Mouse (Mus musculus) hindbrain, embryonic 11.5 days (tissue): ENCODE results near the gene Klc1. TPM values are rescaled to one million over a fixed set of nuclear protein-coding genes. Genes with fewer than 3 reads are reported as not detected.
A peak's percentile ranks its signal among the peaks of the same experiment; 100 is the strongest.
"Not testable (repeated sequence)": the region's sequence is repeated elsewhere in the genome, so short reads cannot be mapped to it uniquely, and the experiment has no call there.

ENCODE experiments used
- ATAC-seq: fragments of 200-750 bp; cut with Nextera tagmentation; 2 replicates; pipeline ENCODE4 v1.8.0; 2017; ENCODE audit warnings: mild to moderate bottlenecking, moderate TSS enrichment, moderate library complexity; ENCODE audit not compliant: low FRiP score
- DNase-seq: peaks from one replicate; pipeline ENCODE4 v3.0.0-alpha.2; 2015; ENCODE audit warnings: low spot score
- H3K27ac ChIP-seq: fragments of 300-500 bp; sonication (generic); 2 replicates; pipeline ENCODE4 v1.5.1; 2014; ENCODE audit warnings: mild to moderate bottlenecking, low read depth, low read length
- H3K27me3 ChIP-seq: fragments of 300-500 bp; sonication (generic); 2 replicates; pipeline ENCODE4 v1.6.1; 2014; ENCODE audit warnings: mild to moderate bottlenecking, low read length, moderate library complexity, mixed read lengths; ENCODE audit not compliant: control insufficient read depth, insufficient read depth
- H3K36me3 ChIP-seq: fragments of 300-500 bp; sonication (generic); 2 replicates; pipeline ENCODE4 v1.6.1; 2014; ENCODE audit warnings: mild to moderate bottlenecking, low read length, moderate library complexity, mixed read lengths; ENCODE audit not compliant: control insufficient read depth, insufficient read depth
- H3K4me1 ChIP-seq: fragments of 300-500 bp; sonication (generic); replicated peaks from 2 replicates; pipeline ENCODE4 v1.6.1; 2014; ENCODE audit warnings: low read length, mixed read lengths; ENCODE audit not compliant: control insufficient read depth, insufficient read depth
- H3K4me2 ChIP-seq: fragments of 300-500 bp; sonication (generic); replicated peaks from 2 replicates; pipeline ENCODE4 v1.6.1; 2014; ENCODE audit warnings: mild to moderate bottlenecking, low read depth, low read length
- H3K4me3 ChIP-seq: fragments of 300-500 bp; sonication (generic); 2 replicates; pipeline ENCODE4 v1.5.1; 2014; ENCODE audit warnings: low read depth, low read length
- H3K9ac ChIP-seq: fragments of 300-500 bp; sonication (generic); 2 replicates; pipeline ENCODE4 v1.6.1; 2014; ENCODE audit warnings: low read depth, low read length
- H3K9me3 ChIP-seq: fragments of 300-500 bp; sonication (generic); 2 replicates; pipeline ENCODE4 v1.6.1; 2016; ENCODE audit warnings: low read length; ENCODE audit not compliant: control insufficient read depth
- WGBS: fragments of 180-500 bp; shearing (Covaris S2); extraction: QIAGEN DNeasy Blood & Tissue Kit; methylation state at CpG from one replicate; pipeline ENCODE4 v1.1.7; 2014; 5-methylcytosine and 5-hydroxymethylcytosine counted together
- polyA plus RNA-seq: library from polyadenylated mRNA; unstranded; fragments of >200 nt; fragmentation: Nextera tagmentation; extraction: Ambion mirVana; gene quantifications from 2 replicates; pipeline ENCODE4 v1.2.1, GENCODE M21; 2014

Klc1 gene
- 345 and 366 TPM in 2 replicates for polyA plus RNA-seq

DNA sequence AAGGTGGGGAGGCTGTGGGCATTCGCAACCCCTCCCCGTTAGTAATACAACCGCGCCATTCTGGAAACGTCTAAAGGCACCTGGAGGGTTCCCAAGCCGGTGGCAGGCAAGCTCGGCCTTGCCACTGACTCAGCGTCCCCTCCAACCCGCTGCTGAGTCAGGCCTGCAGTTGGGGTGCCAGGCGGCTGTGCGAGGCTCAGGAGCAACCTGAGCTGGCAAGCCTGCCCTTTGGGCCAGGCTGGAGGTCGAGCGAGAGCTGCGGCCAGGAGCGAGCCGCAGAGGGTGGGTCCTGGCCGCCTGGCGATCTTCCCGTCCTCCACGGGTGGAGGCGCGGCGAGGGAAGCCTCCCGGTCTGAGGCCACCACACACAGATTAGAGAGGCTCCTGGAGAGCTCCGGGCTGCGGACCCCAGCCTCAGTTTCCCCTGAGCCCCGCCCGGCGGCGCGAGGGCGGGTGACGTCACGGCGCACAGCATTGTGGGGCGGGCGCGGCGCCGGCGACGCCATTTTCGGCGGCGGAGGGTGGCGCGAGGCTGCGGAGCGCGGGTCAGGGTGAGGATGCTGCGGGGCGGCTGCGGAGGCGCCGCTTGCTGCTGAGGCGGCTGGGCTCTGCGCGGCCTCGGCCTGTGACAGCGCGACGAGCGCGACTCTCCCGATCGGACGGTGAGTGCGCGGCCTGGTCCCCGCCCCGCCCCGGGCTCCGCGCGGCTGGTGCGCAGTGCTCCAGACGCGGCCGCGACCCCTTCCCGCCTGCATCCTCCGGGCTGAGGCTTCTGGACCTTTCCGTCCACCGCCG, at the start of gene Klc1:
Klc1 (plus strand) TSS at position 469 of the 795 bp plus-strand sequence.
- no peaks in the 10 kb centered on the region for H3K36me3 ChIP-seq
- no peaks in the 10 kb centered on the region for H3K27me3 ChIP-seq
- H3K9ac ChIP-seq, result peak within 1 kb of the TSS; percentile 98
- peak within 1 kb of the TSS; percentile 91 for H3K27ac ChIP-seq
- DNase-seq (peak; percentile 90), ATAC-seq (peak; percentile 84)
- peak within 1 kb of the TSS; percentile 90 for H3K4me2 ChIP-seq
- H3K4me1 ChIP-seq, result peaks cover 11% of the 10 kb centered on the region
- under 1% methylated on average over 51 of the region's 85 CpGs for WGBS
- H3K4me3 ChIP-seq, result peak within 1 kb of the TSS; percentile 84
- no peaks in the 10 kb centered on the region for H3K9me3 ChIP-seq

DNA sequence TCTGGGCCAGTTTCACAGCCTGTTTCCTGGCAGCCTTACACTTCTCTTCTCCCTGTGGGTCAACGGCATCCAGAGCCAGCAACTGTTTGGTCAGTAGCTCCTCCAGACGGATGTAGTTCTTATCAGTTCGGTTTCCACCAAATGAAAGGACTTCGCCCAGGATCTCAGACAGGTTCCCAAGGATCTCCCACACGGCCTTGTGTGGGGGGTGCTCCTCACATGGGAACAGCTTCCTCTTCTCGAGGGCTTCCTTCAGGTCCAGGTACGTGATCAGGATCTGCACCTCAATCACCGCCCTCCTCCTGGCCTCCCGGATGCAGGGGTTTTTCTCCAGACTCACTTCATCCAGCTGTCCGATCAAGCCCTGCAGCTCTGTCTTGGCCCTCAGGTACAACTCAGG, 48.6 kb upstream of the Klc1 start:
- H3K4me2 ChIP-seq, result no peak overlapping the region

DNA sequence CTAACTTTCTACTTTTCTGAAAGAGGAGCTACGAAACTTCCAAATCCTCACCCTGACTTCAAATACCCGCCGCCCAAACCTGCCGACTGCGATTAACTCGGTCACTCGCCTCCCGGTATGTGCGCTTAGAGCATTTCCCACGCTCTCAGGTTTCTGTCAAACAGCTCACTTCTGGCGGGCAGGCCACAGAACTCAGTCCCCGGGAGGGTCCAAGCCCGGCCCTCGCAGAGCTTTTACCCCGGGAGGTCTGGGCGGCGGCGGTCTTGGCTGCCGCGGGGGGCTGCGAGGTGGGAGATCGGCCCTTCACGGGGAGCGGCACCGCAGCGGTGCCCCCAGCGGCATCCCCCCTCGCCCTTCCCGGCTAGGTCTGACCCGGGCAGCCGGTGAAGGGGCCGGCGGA, 46.2 kb upstream of the Klc1 start:
- Histone ChIP-seq H3K9me3 (no peaks in the 10 kb centered on the region), H3K27me3 (no peaks in the 10 kb centered on the region), H3K9ac (peak overlapping the region; percentile 97), H3K4me1 (peaks cover 3% of the 10 kb centered on the region; the same call in 1 of the 2 replicates), H3K36me3 (peaks cover 6% of the 10 kb centered on the region; the same call in 1 of the 2 replicates), H3K4me2 (peak overlapping the region; percentile 89), H3K27ac (peak overlapping the region; percentile 75), H3K4me3 (peak overlapping the region; percentile 100)
- DNase-seq, result peak; percentile 47
- 2% methylated on average over 23 of the region's 33 CpGs for WGBS
- peak; percentile 46 for ATAC-seq

More for the DNA sequence above, 48.6 kb upstream of the Klc1 start:
- no peak overlapping the region for H3K27ac ChIP-seq
- peaks cover 3% of the 10 kb centered on the region; the same call in 1 of the 2 replicates for H3K4me1 ChIP-seq
- WGBS, result 94% methylated on average over 10 of the region's 10 CpGs
- H3K9me3 ChIP-seq, result no peaks in the 10 kb centered on the region
- no peak overlapping the region for H3K4me3 ChIP-seq
- ATAC-seq, result no peak
- DNase-seq, result no peak
- H3K27me3 ChIP-seq, result no peaks in the 10 kb centered on the region
- no peak overlapping the region for H3K9ac ChIP-seq
- H3K36me3 ChIP-seq, result peaks cover 6% of the 10 kb centered on the region; the same call in 1 of the 2 replicates

DNA sequence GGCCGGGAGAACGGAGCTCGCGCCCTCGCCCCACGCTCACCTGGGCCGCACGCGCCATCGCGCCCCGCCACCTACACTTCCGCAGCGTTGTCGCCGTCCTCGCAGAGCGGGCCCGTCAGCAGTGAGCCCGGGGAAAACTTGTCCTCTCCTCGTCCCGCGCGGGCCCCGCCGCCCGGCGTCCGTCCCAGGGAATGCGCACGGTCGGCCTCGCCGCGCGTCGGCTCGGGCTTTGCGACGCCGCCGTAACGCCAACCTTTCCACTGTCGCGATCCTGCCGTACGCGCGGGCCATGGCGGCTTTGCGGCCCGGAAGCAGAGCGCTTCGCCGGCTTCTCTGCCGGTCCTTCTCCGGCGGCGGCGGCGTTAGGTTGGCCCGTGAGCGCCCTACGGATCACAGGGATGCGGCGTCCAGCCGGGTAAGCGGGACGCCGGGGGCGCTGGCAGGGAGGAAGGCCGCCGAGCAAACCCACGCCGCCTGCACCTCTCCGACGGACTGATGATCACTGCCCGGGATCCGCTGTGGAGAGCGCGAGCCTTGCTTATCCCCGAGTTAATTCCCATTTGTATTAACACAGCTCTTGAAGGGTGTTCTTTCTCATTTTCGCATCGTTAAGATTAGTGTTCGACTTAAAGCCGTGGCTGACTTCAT, 45.5 kb upstream of the Klc1 start, which contains the start of the genes Bag5 and Apopt1:
Bag5 (minus strand) TSS at position 254 of the 648 bp plus-strand sequence.
Apopt1 (plus strand) TSS at position 258 of the 648 bp plus-strand sequence.
- WGBS, result under 1% methylated on average over 65 of the region's 86 CpGs
- Histone ChIP-seq H3K4me3 (peak within 1 kb of the TSS; percentile 100), H3K27me3 (no peaks in the 10 kb centered on the region), H3K9me3 (no peaks in the 10 kb centered on the region), H3K9ac (peak within 1 kb of the TSS; percentile 97), H3K36me3 (peaks cover 6% of the 10 kb centered on the region; the same call in 1 of the 2 replicates), H3K27ac (peak within 1 kb of the TSS; percentile 75), H3K4me2 (peak within 1 kb of the TSS; percentile 89), H3K4me1 (peaks cover 3% of the 10 kb centered on the region; the same call in 1 of the 2 replicates)
- ATAC-seq, result peak; percentile 94
- peak; percentile 95 for DNase-seq

DNA sequence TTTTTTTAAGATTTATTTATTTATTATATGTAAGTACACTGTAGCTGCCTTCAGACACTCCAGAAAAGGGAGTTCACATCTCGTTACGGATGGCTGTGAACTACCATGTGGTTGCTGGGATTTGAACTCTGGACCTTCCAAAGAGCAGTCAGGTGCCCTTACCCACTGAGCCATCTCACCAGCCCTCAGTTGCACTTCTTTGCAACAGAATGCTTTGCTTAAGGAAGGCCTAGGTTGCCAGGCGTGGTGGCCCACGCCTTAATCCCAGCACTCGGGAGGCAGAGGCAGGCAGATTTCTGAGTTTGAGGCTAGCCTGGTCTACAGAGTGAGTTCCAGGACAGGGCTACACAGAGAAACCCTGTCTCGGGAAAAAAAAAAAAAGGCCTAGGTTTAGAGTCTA, 44.8 kb upstream of the Klc1 start:
- not testable (repeated sequence) for ATAC-seq, DNase-seq, H3K4me1 ChIP-seq, H3K9ac ChIP-seq, H3K27ac ChIP-seq, H3K27me3 ChIP-seq, H3K9me3 ChIP-seq, H3K36me3 ChIP-seq
- Histone ChIP-seq H3K4me2 (peak overlapping the region; percentile 43), H3K4me3 (peak overlapping the region; percentile 100)
- 88% methylated on average over 6 of the region's 6 CpGs for WGBS

DNA sequence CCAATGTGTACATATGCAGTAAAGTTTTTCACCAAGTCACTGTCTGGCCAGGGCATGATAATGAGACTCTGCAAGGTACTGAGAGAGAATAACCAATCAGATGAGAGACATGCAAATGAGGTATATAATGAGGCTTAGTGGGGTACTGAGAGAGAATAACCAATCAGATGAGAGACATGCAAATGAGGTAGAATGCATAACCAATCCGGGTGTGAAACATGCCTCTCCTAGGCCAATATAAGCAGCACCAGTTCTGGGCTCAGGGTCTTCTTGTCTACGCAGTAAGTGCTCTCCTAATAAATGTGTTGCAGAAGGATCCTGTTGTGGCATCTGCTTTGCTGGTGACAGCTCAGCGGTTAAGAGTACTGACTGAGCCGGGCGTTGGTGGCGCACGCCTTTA, 42.1 kb upstream of the Klc1 start:
- no peak overlapping the region for H3K27ac ChIP-seq
- H3K9me3 ChIP-seq, result no peaks in the 10 kb centered on the region
- no peak for ATAC-seq
- 95% methylated on average over 7 of the region's 7 CpGs for WGBS
- no peak for DNase-seq
- peaks cover 3% of the 10 kb centered on the region; the same call in 1 of the 2 replicates for H3K4me1 ChIP-seq
- H3K9ac ChIP-seq, result no peak overlapping the region
- H3K27me3 ChIP-seq, result no peaks in the 10 kb centered on the region
- no peak overlapping the region for H3K4me3 ChIP-seq
- no peak overlapping the region for H3K4me2 ChIP-seq
- no peaks in the 10 kb centered on the region; the same call in 1 of the 2 replicates for H3K36me3 ChIP-seq

DNA sequence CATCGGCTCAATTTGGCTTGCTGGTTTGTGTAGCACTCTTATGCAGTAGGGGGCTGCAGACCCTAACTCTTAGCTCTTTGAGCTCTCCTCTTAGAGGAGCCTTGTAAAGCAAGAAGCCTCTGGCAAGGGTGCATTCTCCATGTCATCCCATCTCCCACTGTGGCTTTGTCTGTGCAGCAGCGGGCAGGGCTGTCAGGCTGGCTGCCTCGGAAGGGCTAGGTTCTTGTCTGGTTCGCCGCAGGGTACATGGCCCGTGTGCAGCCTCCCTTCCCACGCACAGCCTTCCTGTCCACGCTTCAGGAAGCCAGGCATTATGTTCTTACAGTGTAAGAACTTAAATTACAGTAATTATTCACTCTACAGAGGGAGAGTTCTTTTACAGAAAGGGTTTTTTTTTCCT, 40.0 kb upstream of the Klc1 start:
- 0 out of 2 replicates have a peak overlapping the region, but pooled peaks have one; percentile 24 for H3K27ac ChIP-seq
- no peaks in the 10 kb centered on the region; the same call in 1 of the 2 replicates for H3K36me3 ChIP-seq
- H3K9ac ChIP-seq, result peak overlapping the region; percentile 31; the same call in 1 of the 2 replicates
- H3K4me3 ChIP-seq, result no peak overlapping the region
- WGBS, result 45% methylated on average over 8 of the region's 8 CpGs
- no peaks in the 10 kb centered on the region for H3K27me3 ChIP-seq
- no peaks in the 10 kb centered on the region for H3K4me1 ChIP-seq
- no peaks in the 10 kb centered on the region for H3K9me3 ChIP-seq
- H3K4me2 ChIP-seq, result no peak overlapping the region
- DNase-seq (no peak), ATAC-seq (no peak)

DNA sequence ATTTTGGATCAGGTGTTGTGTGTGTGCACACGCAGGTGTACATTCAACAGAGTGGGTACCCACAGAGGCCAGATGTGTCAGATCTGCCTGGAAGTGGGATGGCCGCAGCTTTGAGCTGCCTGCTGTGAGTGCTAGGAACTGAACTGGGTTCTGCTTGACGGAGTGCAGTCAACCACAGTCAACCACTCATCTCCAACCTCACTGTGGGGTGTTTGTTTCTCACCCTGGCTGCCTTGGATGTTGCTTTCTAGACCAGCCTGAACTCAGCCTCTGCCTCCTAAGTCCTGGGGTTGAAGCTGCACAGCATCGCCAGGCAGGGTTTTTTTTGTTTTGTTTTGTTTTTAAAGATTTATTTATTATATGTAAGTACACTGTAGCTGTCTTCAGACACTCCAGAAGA, 38.4 kb upstream of the Klc1 start:
- DNase-seq, result no peak
- 85% methylated on average over 4 of the region's 4 CpGs for WGBS
- Histone ChIP-seq H3K9ac (no peak overlapping the region), H3K27me3 (no peaks in the 10 kb centered on the region), H3K4me1 (no peaks in the 10 kb centered on the region; the same call in 1 of the 2 replicates), H3K9me3 (no peaks in the 10 kb centered on the region), H3K4me3 (no peak overlapping the region), H3K4me2 (no peak overlapping the region), H3K27ac (no peak overlapping the region), H3K36me3 (no peaks in the 10 kb centered on the region; the same call in 1 of the 2 replicates)
- ATAC-seq, result no peak
